Mouse (Mus musculus) hindbrain, embryonic 13.5 days (tissue): Measurements from ENCODE around the gene Ugt1a7c. TPM values are rescaled to one million over a fixed set of nuclear protein-coding genes. Genes with fewer than 3 reads are reported as not detected.
"Not testable (repeated sequence)": the region's sequence is repeated elsewhere in the genome, so short reads cannot be mapped to it uniquely, and the experiment has no call there.

Source experiments
- ATAC-seq: fragments of 200-750 bp; cut with Nextera tagmentation; 2 replicates; pipeline ENCODE4 v1.8.0; 2017; ENCODE audit warnings: moderate TSS enrichment; ENCODE audit not compliant: low FRiP score
- H3K27ac ChIP-seq: fragments of 300-500 bp; sonication (generic); 2 replicates; pipeline ENCODE4 v1.5.1; 2015; ENCODE audit warnings: inconsistent platforms, mild to moderate bottlenecking, moderate library complexity
- H3K27me3 ChIP-seq: fragments of 300-500 bp; sonication (generic); 2 replicates; pipeline ENCODE4 v1.6.1; 2015; ENCODE audit warnings: mild to moderate bottlenecking, inconsistent platforms
- H3K36me3 ChIP-seq: fragments of 300-500 bp; sonication (generic); 2 replicates; pipeline ENCODE4 v1.6.1; 2015; ENCODE audit warnings: mild to moderate bottlenecking, inconsistent platforms
- H3K4me1 ChIP-seq: fragments of 300-500 bp; sonication (generic); replicated peaks from 2 replicates; pipeline ENCODE4 v1.6.1; 2015; ENCODE audit warnings: inconsistent platforms
- H3K4me2 ChIP-seq: fragments of 300-500 bp; sonication (generic); 2 replicates; pipeline ENCODE4 v1.6.1; 2015; ENCODE audit warnings: inconsistent platforms, mild to moderate bottlenecking, moderate library complexity
- H3K4me3 ChIP-seq: fragments of 300-500 bp; sonication (generic); 2 replicates; pipeline ENCODE4 v1.5.1; 2015; ENCODE audit warnings: mild to moderate bottlenecking, inconsistent platforms
- H3K9ac ChIP-seq: fragments of 300-500 bp; sonication (generic); 2 replicates; pipeline ENCODE4 v1.6.1; 2015; ENCODE audit warnings: mild to moderate bottlenecking, inconsistent platforms
- H3K9me3 ChIP-seq: fragments of 300-500 bp; sonication (generic); 2 replicates; pipeline ENCODE4 v1.6.1; 2016; ENCODE audit warnings: inconsistent platforms
- WGBS: fragments of 180-500 bp; shearing (Covaris S2); methylation state at CpG from one replicate; pipeline ENCODE4 v1.1.7; 2015; 5-methylcytosine and 5-hydroxymethylcytosine counted together
- polyA plus RNA-seq: library from polyadenylated mRNA; unstranded; fragments of >200 nt; fragmentation: Nextera tagmentation; extraction: Ambion mirVana; gene quantifications from 2 replicates; pipeline ENCODE4 v1.2.1, GENCODE M21; 2015

Ugt1a7c gene
- 1.1 and 2.1 TPM in 2 replicates for polyA plus RNA-seq

- H3K9me3 ChIP-seq = no peaks in the 10 kb centered on the region
- WGBS = 76% methylated on average over 10 of the region's 10 CpGs
- ATAC-seq = no peak
- H3K4me3 ChIP-seq = no peak within 1 kb of the TSS
- no peak within 1 kb of the TSS for H3K9ac ChIP-seq
- no peaks in the 10 kb centered on the region for H3K4me1 ChIP-seq
- H3K27ac ChIP-seq = no peak within 1 kb of the TSS
- H3K4me2 ChIP-seq = no peak within 1 kb of the TSS
- H3K27me3 ChIP-seq = no peaks in the 10 kb centered on the region
- H3K36me3 ChIP-seq = no peaks in the 10 kb centered on the region
Measured at GRCm38 (mm10) chr1:88094941-88095492, at the start of gene Ugt1a7c. TSS of gene Ugt1a7c (plus strand) at chr1:88095062.

- not testable (repeated sequence) for H3K9ac ChIP-seq, H3K4me3 ChIP-seq, H3K36me3 ChIP-seq, H3K27me3 ChIP-seq, ATAC-seq, H3K4me1 ChIP-seq, H3K4me2 ChIP-seq, H3K27ac ChIP-seq, H3K9me3 ChIP-seq
- 95% methylated on average over 2 of the region's 2 CpGs for WGBS
Measured at GRCm38 (mm10) chr1:88047408-88047807, 47.5 kb upstream of the Ugt1a7c start.

GRCm38 (mm10) chr1:88055088-88055487 lies 39.8 kb upstream of the Ugt1a7c start, which contains the start of gene Ugt1a10:
TSS of gene Ugt1a10 (plus strand) at chr1:88055388.
- ATAC-seq = no peak
- Histone ChIP-seq H3K4me3 (no peak within 1 kb of the TSS), H3K27ac (no peak within 1 kb of the TSS), H3K27me3 (no peaks in the 10 kb centered on the region), H3K36me3 (no peaks in the 10 kb centered on the region), H3K4me2 (no peak within 1 kb of the TSS), H3K4me1 (no peaks in the 10 kb centered on the region), H3K9ac (no peak within 1 kb of the TSS), H3K9me3 (no peaks in the 10 kb centered on the region)
- WGBS = 89% methylated on average over 1 of the region's 1 CpGs

- WGBS = 36% methylated on average over 1 of the region's 2 CpGs
- H3K4me2 ChIP-seq, H3K9me3 ChIP-seq, ATAC-seq, H3K27ac ChIP-seq, H3K9ac ChIP-seq, H3K4me1 ChIP-seq, H3K36me3 ChIP-seq, H3K27me3 ChIP-seq, H3K4me3 ChIP-seq: not testable (repeated sequence)
Measured at GRCm38 (mm10) chr1:88066472-88067102, 28.3 kb upstream of the Ugt1a7c start.

GRCm38 (mm10) chr1:88070495-88070894 lies 24.4 kb upstream of the Ugt1a7c start, which contains the start of gene Ugt1a9:
TSS of gene Ugt1a9 (plus strand) at chr1:88070800.
- H3K9me3 ChIP-seq = no peaks in the 10 kb centered on the region
- no peak within 1 kb of the TSS for H3K4me2 ChIP-seq
- no peak within 1 kb of the TSS for H3K4me3 ChIP-seq
- no peaks in the 10 kb centered on the region for H3K27me3 ChIP-seq
- no peak within 1 kb of the TSS for H3K27ac ChIP-seq
- H3K9ac ChIP-seq = no peak within 1 kb of the TSS
- 80% methylated on average over 2 of the region's 2 CpGs for WGBS
- no peak for ATAC-seq
- no peaks in the 10 kb centered on the region for H3K4me1 ChIP-seq
- H3K36me3 ChIP-seq = no peaks in the 10 kb centered on the region

GRCm38 (mm10) chr1:88070902-88071301 lies 24.0 kb upstream of the Ugt1a7c start:
- Histone ChIP-seq H3K36me3 (no peaks in the 10 kb centered on the region), H3K27me3 (no peaks in the 10 kb centered on the region), H3K4me3 (no peak overlapping the region), H3K4me1 (no peaks in the 10 kb centered on the region), H3K27ac (no peak overlapping the region), H3K9me3 (no peaks in the 10 kb centered on the region), H3K4me2 (no peak overlapping the region), H3K9ac (no peak overlapping the region)
- no peak for ATAC-seq
- WGBS = 89% methylated on average over 4 of the region's 4 CpGs

GRCm38 (mm10) chr1:88074471-88074870 lies 20.4 kb upstream of the Ugt1a7c start:
- Histone ChIP-seq H3K36me3 (no peaks in the 10 kb centered on the region), H3K4me3 (no peak overlapping the region), H3K27ac (no peak overlapping the region), H3K4me2 (no peak overlapping the region), H3K27me3 (no peaks in the 10 kb centered on the region), H3K4me1 (no peaks in the 10 kb centered on the region), H3K9ac (no peak overlapping the region), H3K9me3 (no peaks in the 10 kb centered on the region)
- ATAC-seq = no peak
- 85% methylated on average over 2 of the region's 2 CpGs for WGBS

GRCm38 (mm10) chr1:88077128-88077527 lies 17.7 kb upstream of the Ugt1a7c start:
- Histone ChIP-seq H3K9ac (no peak overlapping the region), H3K36me3 (no peaks in the 10 kb centered on the region), H3K4me3 (no peak overlapping the region), H3K27me3 (no peaks in the 10 kb centered on the region), H3K4me2 (no peak overlapping the region), H3K4me1 (no peaks in the 10 kb centered on the region), H3K9me3 (no peaks in the 10 kb centered on the region), H3K27ac (no peak overlapping the region)
- ATAC-seq = no peak
- 93% methylated on average over 1 of the region's 1 CpGs for WGBS

- Histone ChIP-seq H3K4me1 (no peaks in the 10 kb centered on the region), H3K9ac (no peak overlapping the region), H3K27me3 (no peaks in the 10 kb centered on the region), H3K36me3 (no peaks in the 10 kb centered on the region), H3K9me3 (no peaks in the 10 kb centered on the region), H3K27ac (no peak overlapping the region), H3K4me3 (no peak overlapping the region), H3K4me2 (no peak overlapping the region)
- ATAC-seq = no peak
- 90% methylated on average over 1 of the region's 1 CpGs for WGBS
Measured at GRCm38 (mm10) chr1:88081670-88082069, 13.2 kb upstream of the Ugt1a7c start.

GRCm38 (mm10) chr1:88086125-88086524 lies 8.7 kb upstream of the Ugt1a7c start:
- H3K4me2 ChIP-seq = no peak overlapping the region
- H3K9ac ChIP-seq = no peak overlapping the region
- 85% methylated on average over 1 of the region's 1 CpGs for WGBS
- H3K4me3 ChIP-seq = no peak overlapping the region
- H3K4me1 ChIP-seq = no peaks in the 10 kb centered on the region
- H3K27ac ChIP-seq = no peak overlapping the region
- no peaks in the 10 kb centered on the region for H3K9me3 ChIP-seq
- no peak for ATAC-seq
- H3K27me3 ChIP-seq = no peaks in the 10 kb centered on the region
- no peaks in the 10 kb centered on the region for H3K36me3 ChIP-seq

- Histone ChIP-seq H3K27ac (no peak within 1 kb of the TSS), H3K4me1 (no peaks in the 10 kb centered on the region), H3K9me3 (no peaks in the 10 kb centered on the region), H3K27me3 (no peaks in the 10 kb centered on the region), H3K36me3 (no peaks in the 10 kb centered on the region), H3K4me2 (no peak within 1 kb of the TSS), H3K4me3 (no peak within 1 kb of the TSS), H3K9ac (no peak within 1 kb of the TSS)
- WGBS = 81% methylated on average over 3 of the region's 3 CpGs
- no peak for ATAC-seq
Measured at GRCm38 (mm10) chr1:88087513-88087912, 7.3 kb upstream of the Ugt1a7c start, which contains the start of gene Ugt1a8. TSS of gene Ugt1a8 (plus strand) at chr1:88087813.

GRCm38 (mm10) chr1:88092341-88092740 lies 2.5 kb upstream of the Ugt1a7c start:
- no peaks in the 10 kb centered on the region for H3K27me3 ChIP-seq
- no peaks in the 10 kb centered on the region for H3K9me3 ChIP-seq
- no peak for ATAC-seq
- no peak overlapping the region for H3K4me3 ChIP-seq
- H3K36me3 ChIP-seq = no peaks in the 10 kb centered on the region
- no peak overlapping the region for H3K27ac ChIP-seq
- no peak overlapping the region for H3K9ac ChIP-seq
- no peak overlapping the region for H3K4me2 ChIP-seq
- H3K4me1 ChIP-seq = no peaks in the 10 kb centered on the region

- not testable (repeated sequence) for H3K9me3 ChIP-seq, H3K9ac ChIP-seq, ATAC-seq, H3K4me3 ChIP-seq, H3K27ac ChIP-seq, H3K27me3 ChIP-seq, H3K4me1 ChIP-seq, H3K4me2 ChIP-seq, H3K36me3 ChIP-seq
- 85% methylated on average over 3 of the region's 3 CpGs for whole genome bisulfite sequencing
Measured at GRCm38 (mm10) chr1:88094270-88094676, 589 bp upstream of the Ugt1a7c start.
